Mouse (Mus musculus) MEL (cell line): ENCODE measurements around the gene Nudt3. TPM values are rescaled to one million over a fixed set of nuclear protein-coding genes. Genes with fewer than 3 reads are reported as not detected.

Experiments
- DNase-seq: peaks from one replicate; pipeline ENCODE4 v3.0.0; 2011; ENCODE audit warnings: low read depth, low spot score
- H3K27ac ChIP-seq: 2 replicates; pipeline ENCODE4 v1.5.1; 2012; ENCODE audit warnings: low read depth, mild to moderate bottlenecking, control low read depth, low read length, moderate library complexity; ENCODE audit not compliant: control insufficient read depth
- H3K27me3 ChIP-seq, 2 experiments: fragments of 150-350 bp in 1 of 2; sonication (generic) in 1 of 2; 2 replicates each; pipeline ENCODE4 v1.6.1; 2012; ENCODE audit warnings: low read length in 2 of 2, mild to moderate bottlenecking in 2 of 2, improper control_type of control experiment in 1 of 2, moderate library complexity in 1 of 2; ENCODE audit not compliant: insufficient read depth in 2 of 2, control insufficient read depth in 1 of 2
- H3K36me3 ChIP-seq, 2 experiments: 2 replicates each; pipeline ENCODE4 v1.6.1; 2012 to 2014; ENCODE audit warnings: low read length in 2 of 2, improper control_type of control experiment in 1 of 2, inconsistent platforms in 1 of 2, mild to moderate bottlenecking in 1 of 2; ENCODE audit not compliant: insufficient read depth in 2 of 2, control insufficient read depth in 1 of 2
- H3K4me1 ChIP-seq, 2 experiments: fragments of 150-350 bp in 1 of 2; sonication (generic) in 1 of 2; 2 replicates each; pipeline ENCODE4 v1.6.1; 2012; ENCODE audit warnings: low read length in 2 of 2, improper control_type of control experiment in 1 of 2, mild to moderate bottlenecking in 1 of 2; ENCODE audit not compliant: insufficient read depth in 2 of 2, control insufficient read depth in 1 of 2
- H3K4me3 ChIP-seq, 2 experiments: fragments of 150-350 bp in 1 of 2; sonication (generic) in 1 of 2; 2 replicates each; pipeline ENCODE4 v1.5.1; 2012; ENCODE audit warnings: low read depth in 2 of 2, low read length in 2 of 2, mild to moderate bottlenecking in 2 of 2, moderate library complexity in 2 of 2, control low read depth in 1 of 2, improper control_type of control experiment in 1 of 2; ENCODE audit not compliant: control insufficient read depth in 1 of 2, insufficient read depth in 1 of 2
- H3K79me2 ChIP-seq: 2 replicates; pipeline ENCODE4 v1.6.1; 2012; ENCODE audit warnings: mild to moderate bottlenecking, low read length, moderate library complexity; ENCODE audit not compliant: control insufficient read depth, poor library complexity, insufficient read depth
- H3K9ac ChIP-seq: 2 replicates; pipeline ENCODE4 v1.6.1; 2012; ENCODE audit warnings: low read depth, mild to moderate bottlenecking, control low read depth, low read length, moderate library complexity; ENCODE audit not compliant: control insufficient read depth, poor library complexity, severe bottlenecking
- H3K9me3 ChIP-seq: fragments of 150-350 bp; sonication (generic); replicated peaks from 2 replicates; pipeline ENCODE4 v1.6.1; 2012; ENCODE audit warnings: mild to moderate bottlenecking, low read length, improper control_type of control experiment, moderate library complexity; ENCODE audit not compliant: insufficient read depth
- CTCF ChIP-seq, 3 experiments: IDR thresholded peaks in 2 of 3; conservative IDR thresholded peaks in 1 of 3; 2 replicates each; pipeline ENCODE4 v1.5.1; 2011 to 2012; ENCODE audit warnings: low read length in 3 of 3, low read depth in 2 of 3, mild to moderate bottlenecking in 2 of 3, improper control_type of control experiment in 1 of 3, inconsistent platforms in 1 of 3, mixed read lengths in 1 of 3, moderate library complexity in 1 of 3; ENCODE audit not compliant: control insufficient read depth in 1 of 3, insufficient read depth in 1 of 3, poor library complexity in 1 of 3, severe bottlenecking in 1 of 3
- ELF1 ChIP-seq: IDR thresholded peaks from 2 replicates; pipeline ENCODE4 v1.6.1; 2014; ENCODE audit warnings: low read depth, mild to moderate bottlenecking, inconsistent platforms, low read length, improper control_type of control experiment, moderate library complexity
- EP300 ChIP-seq, 2 experiments: IDR thresholded peaks; 2 replicates each; pipeline ENCODE4 v1.6.1; 2011; ENCODE audit warnings: improper control_type of control experiment in 2 of 2, low read length in 2 of 2, low read depth in 1 of 2, mild to moderate bottlenecking in 1 of 2
- HCFC1 ChIP-seq: IDR thresholded peaks from 2 replicates; pipeline ENCODE4 v1.6.1; 2012; ENCODE audit warnings: low read depth, mild to moderate bottlenecking, inconsistent platforms, low read length, improper control_type of control experiment, moderate library complexity
- MAFK ChIP-seq: IDR thresholded peaks from 2 replicates; pipeline ENCODE4 v1.6.1; 2011; ENCODE audit warnings: low read depth, mild to moderate bottlenecking, low read length, improper control_type of control experiment, borderline replicate concordance
- MAX ChIP-seq: IDR thresholded peaks from 2 replicates; pipeline ENCODE4 v1.6.1; 2011; ENCODE audit warnings: low read length, improper control_type of control experiment
- MEF2A ChIP-seq: IDR thresholded peaks from 2 replicates; pipeline ENCODE4 v1.6.1; 2014; ENCODE audit warnings: low read depth, mild to moderate bottlenecking, inconsistent platforms, low read length, improper control_type of control experiment; ENCODE audit not compliant: poor library complexity, insufficient replicate concordance, severe bottlenecking; ENCODE audit errors: extremely low read depth
- NELFE ChIP-seq: IDR thresholded peaks from 2 replicates; pipeline ENCODE4 v1.6.1; 2011; ENCODE audit warnings: low read depth, low read length, improper control_type of control experiment
- POLR2A ChIP-seq, 2 experiments: IDR thresholded peaks; 2 replicates each; pipeline ENCODE4 v1.6.1; 2011 to 2012; ENCODE audit warnings: low read length in 2 of 2, mild to moderate bottlenecking in 2 of 2, control low read depth in 1 of 2, improper control_type of control experiment in 1 of 2, low read depth in 1 of 2, moderate library complexity in 1 of 2; ENCODE audit not compliant: control insufficient read depth in 1 of 2, insufficient read depth in 1 of 2, poor library complexity in 1 of 2
- POLR2AphosphoS2 ChIP-seq: IDR thresholded peaks from 2 replicates; pipeline ENCODE4 v1.6.1; 2011; ENCODE audit warnings: low read length, improper control_type of control experiment
- POLR2AphosphoS5 ChIP-seq: IDR thresholded peaks from 2 replicates; pipeline ENCODE4 v1.6.1; 2012; ENCODE audit warnings: low read depth, borderline replicate concordance, mild to moderate bottlenecking, inconsistent platforms, low read length, moderate library complexity, mixed read lengths
- RCOR1 ChIP-seq: IDR thresholded peaks from 2 replicates; pipeline ENCODE4 v1.6.1; 2012; ENCODE audit warnings: low read depth, mild to moderate bottlenecking, inconsistent platforms, low read length, improper control_type of control experiment
- SMC3 ChIP-seq: IDR thresholded peaks from 2 replicates; pipeline ENCODE4 v1.6.1; 2011; ENCODE audit warnings: low read depth, low read length, improper control_type of control experiment
- TCF12 ChIP-seq: IDR thresholded peaks from 2 replicates; pipeline ENCODE4 v1.6.1; 2014; ENCODE audit warnings: low read depth, mild to moderate bottlenecking, inconsistent platforms, low read length, improper control_type of control experiment, moderate library complexity
- ZKSCAN1 ChIP-seq: IDR thresholded peaks from 2 replicates; pipeline ENCODE4 v1.6.1; 2012; ENCODE audit warnings: low read depth, mild to moderate bottlenecking, inconsistent platforms, low read length, improper control_type of control experiment, moderate library complexity
- ZMIZ1 ChIP-seq: IDR thresholded peaks from 2 replicates; pipeline ENCODE4 v1.6.1; 2012; ENCODE audit warnings: low read depth, mild to moderate bottlenecking, inconsistent platforms, low read length, improper control_type of control experiment, moderate library complexity
- polyA plus RNA-seq, 2 experiments: library from polyadenylated mRNA; stranded (reverse) in 1 of 2; unstranded in 1 of 2; fragments of >175 nt in 1 of 2; fragments of >200 nt in 1 of 2; gene quantifications; 2 replicates each; pipeline versions ENCODE4 v1.2.1 to v1.2.4; 2012; ENCODE audit warnings: low replicate concordance in 2 of 2, low read depth in 1 of 2; ENCODE audit not compliant: insufficient read length in 2 of 2, insufficient read depth in 1 of 2, missing spikeins in 1 of 2
- total RNA-seq: library from RNA; depleted of rRNA; stranded (reverse); fragments of 300-350 nt; gene quantifications from 2 replicates; pipeline ENCODE4 v1.2.3, GENCODE M21; 2012

Gene Nudt3
- total and polyA plus RNA-seq, 3 experiments = 96.5 to 258 (median 97.0) TPM

GRCm38 (mm10) chr17:27579816-27580215, 43.5 kb downstream of the Nudt3 start:
- Histone ChIP-seq H3K4me3 (no peak overlapping the region), H3K27ac (no peak overlapping the region), H3K36me3 (peaks cover 7 to 14% of the 10 kb centered on the region in 2 experiments), H3K27me3 (no peaks in the 10 kb centered on the region), H3K9me3 (no peaks in the 10 kb centered on the region), H3K79me2 (peaks cover 2% of the 10 kb centered on the region; the same call in 1 of the 2 replicates), H3K4me1 (peaks cover 10 to 12% of the 10 kb centered on the region in 2 experiments), H3K9ac (no peak overlapping the region)
- no peak for TF ChIP-seq HCFC1
- TF ChIP-seq POLR2AphosphoS5 = no peak
- TF ChIP-seq MAFK = no peak
- no peak for TF ChIP-seq NELFE
- no peak for DNase-seq

- H3K4me1 ChIP-seq = peaks cover 6 to 9% of the 10 kb centered on the region in 2 experiments; a peak in 3 of 4 replicates
Measured at GRCm38 (mm10) chr17:27578487-27578886, 44.8 kb downstream of the Nudt3 start.

GRCm38 (mm10) chr17:27577468-27577867, 45.8 kb downstream of the Nudt3 start:
- Histone ChIP-seq H3K27me3 (no peaks in the 10 kb centered on the region), H3K27ac (no peak overlapping the region), H3K79me2 (peaks cover 2% of the 10 kb centered on the region; the same call in 1 of the 2 replicates), H3K4me1 (peaks cover 0 to under 1% of the 10 kb centered on the region in 2 experiments; a peak in 1 of 4 replicates), H3K4me3 (no peak overlapping the region), H3K36me3 (peaks cover 0 to 6% of the 10 kb centered on the region in 2 experiments; a peak in 3 of 4 replicates), H3K9ac (no peak overlapping the region), H3K9me3 (no peaks in the 10 kb centered on the region)
- TF ChIP-seq CTCF (IDR thresholded peaks at IDR 0.05 in 2 of 3, conservative IDR thresholded peaks at IDR 0.05 in 1 of 3; ENCODE audit: control insufficient read depth in 1 of 3, insufficient read depth in 1 of 3, low read depth in 2 of 3, low read length in 3 of 3, poor library complexity in 1 of 3, severe bottlenecking in 1 of 3) = peak in 2 of 3 experiments; percentile 16 to 19; a peak in 2 of 6 replicates
- TF ChIP-seq EP300 (IDR thresholded peaks at IDR 0.05; ENCODE audit: low read depth in 1 of 2, low read length in 2 of 2) = no peak
- TF ChIP-seq MEF2A = no peak
- no peak for TF ChIP-seq ELF1
- TF ChIP-seq SMC3 = 0 out of 2 replicates have a peak, but pooled peaks have one; percentile 16
- no peak for DNase-seq

More at GRCm38 (mm10) chr17:27578487-27578886, 44.8 kb downstream of the Nudt3 start:
- Histone ChIP-seq H3K27ac (no peak overlapping the region), H3K9ac (no peak overlapping the region), H3K4me3 (no peak overlapping the region), H3K27me3 (no peaks in the 10 kb centered on the region), H3K79me2 (peaks cover 2% of the 10 kb centered on the region; the same call in 1 of the 2 replicates), H3K36me3 (peaks cover 7 to 8% of the 10 kb centered on the region in 2 experiments), H3K9me3 (no peaks in the 10 kb centered on the region)
- DNase-seq = no peak
- TF ChIP-seq ELF1 (no peak), TCF12 (no peak), RCOR1 (no peak), POLR2AphosphoS5 (no peak), POLR2AphosphoS2 (no peak), ZKSCAN1 (no peak), POLR2A (IDR thresholded peaks at IDR 0.05; ENCODE audit: control insufficient read depth in 1 of 2, insufficient read depth in 1 of 2, low read depth in 1 of 2, low read length in 2 of 2, poor library complexity in 1 of 2) (no peak), ZMIZ1 (no peak), MAX (no peak)
